Comparison of ENCODE assay signal across 22 mouse cellular contexts in genomic region chr1:138480694-138481093, GRCm38 (mm10).
DNase-seq lines count a peak whose midpoint lies in the region; ATAC-seq and TF ChIP-seq lines count a peak whose summit lies in the region.
"Had no signal": no experiment of that assay in that cellular context is flagged by ENCODE, and none has a peak within 500 bp of the region (broad histone marks: within the 10 kb centered on the region; RNA-seq: fewer than 3 reads in every experiment).

No protein-coding gene starts in this region.

- DNase-seq in MEL (ENCODE audit: low read depth, low spot score): peak; percentile 13
- DNase-seq in left cerebral cortex, postnatal 14 days (ENCODE audit: low spot score in 2 of 2): no peak
- no peak for DNase-seq in cerebellum, adult 18-20 months
- no peak for DNase-seq in gastrocnemius, adult 18-20 months (ENCODE audit: low spot score)
- DNase-seq: adrenal gland, adult 2 months; adrenal gland, postnatal 10 days; adrenal gland, postnatal 25 days; B cell, adult 2 months; cerebellum, adult 11-12 months; cerebellum, adult 8-10 months; cerebellum, adult 9-11 months; cerebellum, postnatal 14 days; cerebellum, postnatal 36 days; forebrain, postnatal 0 days had no signal

- H3K9me3 ChIP-seq in MEL (replicated peaks; ENCODE audit: insufficient read depth, low read length): no peaks in the 10 kb centered on the region

- H3K4me3 ChIP-seq in MEL (ENCODE audit: control insufficient read depth in 1 of 2, insufficient read depth in 1 of 2, low read depth in 2 of 2, low read length in 2 of 2): no peak overlapping the region
- H3K4me3 ChIP-seq: embryonic facial prominence, embryonic 10.5 days; embryonic facial prominence, embryonic 12.5 days; forebrain, embryonic 13.5 days; forebrain, embryonic 15.5 days had no signal

- TF ChIP-seq POLR2A in MEL (IDR thresholded peaks at IDR 0.05; ENCODE audit: control insufficient read depth in 1 of 2, insufficient read depth in 1 of 2, low read depth in 1 of 2, low read length in 2 of 2, poor library complexity in 1 of 2): no peak

- H3K27me3 ChIP-seq in MEL (ENCODE audit: control insufficient read depth in 1 of 2, insufficient read depth in 2 of 2, low read length in 2 of 2): no peaks in the 10 kb centered on the region
- H3K27me3 ChIP-seq: CH12.LX; embryonic facial prominence, embryonic 12.5 days; forebrain, embryonic 13.5 days; forebrain, embryonic 15.5 days had no signal

- no peaks in the 10 kb centered on the region for H3K36me3 ChIP-seq in MEL (ENCODE audit: control insufficient read depth in 1 of 2, insufficient read depth in 2 of 2, low read length in 2 of 2)
- H3K36me3 ChIP-seq: embryonic facial prominence, embryonic 12.5 days; forebrain, embryonic 15.5 days had no signal

- H3K4me1 ChIP-seq in MEL (ENCODE audit: control insufficient read depth in 1 of 2, insufficient read depth in 2 of 2, low read length in 2 of 2): no peaks in the 10 kb centered on the region
- H3K4me1 ChIP-seq: embryonic facial prominence, embryonic 10.5 days; embryonic facial prominence, embryonic 12.5 days; forebrain, embryonic 13.5 days; forebrain, embryonic 15.5 days had no signal

- no peak for TF ChIP-seq CTCF in MEL (IDR thresholded peaks at IDR 0.05 in 2 of 3, conservative IDR thresholded peaks at IDR 0.05 in 1 of 3; ENCODE audit: control insufficient read depth in 1 of 3, insufficient read depth in 1 of 3, low read depth in 2 of 3, low read length in 3 of 3, poor library complexity in 1 of 3, severe bottlenecking in 1 of 3)

- no peaks in the 10 kb centered on the region for H3K79me2 ChIP-seq in MEL (ENCODE audit: control insufficient read depth, insufficient read depth, low read length, poor library complexity)

- H3K27ac ChIP-seq in MEL (ENCODE audit: control insufficient read depth, low read depth, low read length): no peak overlapping the region
- H3K27ac ChIP-seq: embryonic facial prominence, embryonic 10.5 days; embryonic facial prominence, embryonic 12.5 days; forebrain, embryonic 13.5 days; forebrain, embryonic 15.5 days had no signal

- TF ChIP-seq RAD21 in MEL (IDR thresholded peaks at IDR 0.05; ENCODE audit: low read depth, low read length): no peak

- intact Hi-C loops in left cerebral cortex, postnatal 14 days (cut with DNase I): no loop called here

- no peak overlapping the region for H3K9ac ChIP-seq in MEL (ENCODE audit: control insufficient read depth, low read depth, low read length, poor library complexity, severe bottlenecking)
- H3K9ac ChIP-seq: embryonic facial prominence, embryonic 12.5 days; forebrain, embryonic 13.5 days; forebrain, embryonic 15.5 days; forebrain, postnatal 0 days had no signal

- TF ChIP-seq EP300 in MEL (IDR thresholded peaks at IDR 0.05; ENCODE audit: low read depth in 1 of 2, low read length in 2 of 2): no peak

- peak; percentile 81 for ATAC-seq in granulocyte monocyte progenitor cell, adult 5-6 weeks (replicated peaks; ENCODE audit: poor library complexity, severe bottlenecking)
- peak; percentile 64 for ATAC-seq in megakaryocyte progenitor cell, adult 5-6 weeks (replicated peaks; ENCODE audit: poor library complexity)
- ATAC-seq: CD4-positive, CD25-positive, alpha-beta regulatory T cell, adult 4 months; forebrain, embryonic 13.5 days; forebrain, embryonic 15.5 days; forebrain, postnatal 0 days had no signal

TF ChIP-seq in MEL, 35 proteins besides CTCF, POLR2A, EP300 and RAD21:
- TF ChIP-seq KAT2A (conservative IDR thresholded peaks at IDR 0.05; ENCODE audit: low read depth, low read length) (no peak), MAFK (IDR thresholded peaks at IDR 0.05; ENCODE audit: borderline replicate concordance, low read depth, low read length) (no peak), MYB (IDR thresholded peaks at IDR 0.05; ENCODE audit: low read depth, low read length) (no peak), ZMIZ1 (IDR thresholded peaks at IDR 0.05; ENCODE audit: low read depth, low read length) (no peak), BHLHE40 (IDR thresholded peaks at IDR 0.05; ENCODE audit: borderline replicate concordance, low read depth, low read length) (no peak), MAX (IDR thresholded peaks at IDR 0.05; ENCODE audit: low read length) (no peak), POLR2AphosphoS2 (IDR thresholded peaks at IDR 0.05; ENCODE audit: low read length) (no peak), ETS1 (IDR thresholded peaks at IDR 0.05; ENCODE audit: low read depth, low read length) (no peak), MEF2A (IDR thresholded peaks at IDR 0.05; ENCODE audit: extremely low read depth, insufficient replicate concordance, low read depth, low read length, poor library complexity, severe bottlenecking) (no peak), USF2 (IDR thresholded peaks at IDR 0.05; ENCODE audit: borderline replicate concordance in 1 of 2, insufficient read depth in 1 of 2, low read depth in 1 of 2, low read length in 2 of 2) (no peak), RCOR1 (IDR thresholded peaks at IDR 0.05; ENCODE audit: low read depth, low read length) (no peak), GABPA (IDR thresholded peaks at IDR 0.05; ENCODE audit: low read depth, low read length) (no peak), TCF12 (IDR thresholded peaks at IDR 0.05; ENCODE audit: low read depth, low read length) (no peak), MAZ (IDR thresholded peaks at IDR 0.05; ENCODE audit: low read depth, low read length) (no peak), JUND (IDR thresholded peaks at IDR 0.05; ENCODE audit: low read depth, low read length) (no peak), TBP (IDR thresholded peaks at IDR 0.05; ENCODE audit: low read depth, low read length) (no peak), TAL1 (IDR thresholded peaks at IDR 0.05; ENCODE audit: low read length) (no peak), NRF1 (IDR thresholded peaks at IDR 0.05; ENCODE audit: insufficient read depth, low read depth, low read length, poor library complexity, severe bottlenecking) (no peak), HCFC1 (IDR thresholded peaks at IDR 0.05; ENCODE audit: low read depth, low read length) (no peak)
